Mouse (Mus musculus) CH12.LX (cell line): Measurements from ENCODE around the gene Diexf.

Experiments
- CTCF ChIP-seq, 2 experiments: IDR thresholded peaks in 1 of 2; conservative IDR thresholded peaks in 1 of 2; 2 replicates each; pipeline ENCODE4 v1.5.1; 2011 to 2012; ENCODE audit warnings: low read depth in 2 of 2, low read length in 2 of 2, improper control_type of control experiment in 1 of 2, inconsistent platforms in 1 of 2, mild to moderate bottlenecking in 1 of 2, moderate library complexity in 1 of 2
- EP300 ChIP-seq: IDR thresholded peaks from 2 replicates; pipeline ENCODE4 v1.6.1; 2011; ENCODE audit warnings: low read length, improper control_type of control experiment
- ZKSCAN1 ChIP-seq: IDR thresholded peaks from 2 replicates; pipeline ENCODE4 v1.6.1; 2012; ENCODE audit warnings: low read depth, inconsistent platforms, low read length, improper control_type of control experiment, borderline replicate concordance

DNA sequence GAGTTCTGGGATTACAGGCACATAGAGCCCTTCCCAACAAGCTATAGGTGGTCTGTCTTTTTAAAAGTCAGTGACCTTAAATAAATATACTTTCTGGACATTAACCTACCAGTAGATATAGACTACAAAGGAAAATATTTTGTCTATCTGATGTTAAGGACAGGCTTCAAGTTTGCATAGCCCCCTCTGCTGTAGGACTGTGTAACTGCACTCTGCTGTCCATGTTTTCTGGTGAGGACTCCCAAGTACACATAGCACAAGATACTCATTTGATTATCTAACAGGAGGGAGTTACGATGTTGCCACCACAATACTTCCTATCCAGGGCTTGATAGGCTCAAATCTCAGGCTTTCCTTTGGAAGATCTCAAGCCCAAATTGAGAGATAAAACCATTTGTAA lies 3.7 kb upstream of the Diexf start:
- no peak for TF ChIP-seq ZKSCAN1
- no peak for TF ChIP-seq EP300
- peak in 1 of 2 experiments; percentile 37; a peak in 3 of 4 replicates for TF ChIP-seq CTCF (conservative IDR thresholded peaks at IDR 0.05 in 1 of 2, IDR thresholded peaks at IDR 0.05 in 1 of 2; ENCODE audit: low read depth in 2 of 2, low read length in 2 of 2)
